Mouse (Mus musculus) neural tube, embryonic 14.5 days (tissue): ENCODE results near the gene Syn1. TPM values are rescaled to one million over a fixed set of nuclear protein-coding genes. Genes with fewer than 3 reads are reported as not detected.

Source experiments
- ATAC-seq: fragments of 200-750 bp; cut with Nextera tagmentation; 2 replicates; pipeline ENCODE4 v1.8.0; 2017; ENCODE audit warnings: low read depth, mild to moderate bottlenecking, moderate TSS enrichment, moderate library complexity
- H3K27ac ChIP-seq: fragments of 300-500 bp; sonication (generic); 2 replicates; pipeline ENCODE4 v1.5.1; 2014; ENCODE audit warnings: low read depth, mild to moderate bottlenecking, control low read depth, low read length, moderate library complexity, mixed read lengths
- H3K27me3 ChIP-seq: fragments of 300-500 bp; sonication (generic); 2 replicates; pipeline ENCODE4 v1.6.1; 2014; ENCODE audit warnings: low read length; ENCODE audit not compliant: control insufficient read depth, insufficient read depth
- H3K36me3 ChIP-seq: fragments of 300-500 bp; sonication (generic); 2 replicates; pipeline ENCODE4 v1.6.1; 2014; ENCODE audit warnings: low read length, mixed read lengths; ENCODE audit not compliant: control insufficient read depth, insufficient read depth
- H3K4me1 ChIP-seq: fragments of 300-500 bp; sonication (generic); 2 replicates; pipeline ENCODE4 v1.6.1; 2014; ENCODE audit warnings: low read length; ENCODE audit not compliant: control insufficient read depth, insufficient read depth
- H3K4me2 ChIP-seq: fragments of 300-500 bp; sonication (generic); 2 replicates; pipeline ENCODE4 v1.6.1; 2014; ENCODE audit warnings: mild to moderate bottlenecking, low read depth, low read length, control low read depth
- H3K4me3 ChIP-seq: fragments of 300-500 bp; sonication (generic); 2 replicates; pipeline ENCODE4 v1.5.1; 2014; ENCODE audit warnings: low read depth, low read length, control low read depth, mixed read lengths
- H3K9ac ChIP-seq: fragments of 300-500 bp; sonication (generic); replicated peaks from 2 replicates; pipeline ENCODE4 v1.6.1; 2014; ENCODE audit warnings: low read depth, mild to moderate bottlenecking, control low read depth, low read length, mixed read lengths
- H3K9me3 ChIP-seq: fragments of 300-500 bp; sonication (generic); 2 replicates; pipeline ENCODE4 v1.6.1; 2016; ENCODE audit warnings: low read length; ENCODE audit not compliant: control insufficient read depth
- WGBS: fragments of 180-500 bp; shearing (Covaris S2); extraction: QIAGEN DNeasy Blood & Tissue Kit; methylation state at CpG from one replicate; pipeline ENCODE4 v1.1.7; 2014; 5-methylcytosine and 5-hydroxymethylcytosine counted together
- polyA plus RNA-seq: library from polyadenylated mRNA; unstranded; fragments of >200 nt; fragmentation: Nextera tagmentation; extraction: Ambion mirVana; gene quantifications from 2 replicates; pipeline ENCODE4 v1.2.1, GENCODE M21; 2014

Syn1 gene
- polyA plus RNA-seq, 1 experiment from 2014 or later = 101 TPM

- no peak overlapping the region for H3K4me3 ChIP-seq
- H3K4me1 ChIP-seq = no peaks in the 10 kb centered on the region
- no peaks in the 10 kb centered on the region for H3K9me3 ChIP-seq
- H3K27ac ChIP-seq = no peak overlapping the region
- ATAC-seq = no peak
- 70% methylated on average over 1 of the region's 1 CpGs for WGBS
- H3K36me3 ChIP-seq = no peaks in the 10 kb centered on the region
- H3K9ac ChIP-seq = no peak overlapping the region
- H3K4me2 ChIP-seq = no peak overlapping the region
- no peaks in the 10 kb centered on the region for H3K27me3 ChIP-seq
These were observed 2.7 kb upstream of the Syn1 start for GRCm38 (mm10) chrX:20923506-20923905.

GRCm38 (mm10) chrX:20921366-20921765 is 562 bp upstream of the Syn1 start:
- peak; percentile 12; the same call in 1 of the 2 replicates for ATAC-seq
- H3K4me2 ChIP-seq = peak overlapping the region; percentile 44
- no peaks in the 10 kb centered on the region for H3K27me3 ChIP-seq
- no peaks in the 10 kb centered on the region for H3K36me3 ChIP-seq
- no peak overlapping the region for H3K9ac ChIP-seq
- no peaks in the 10 kb centered on the region for H3K4me1 ChIP-seq
- H3K4me3 ChIP-seq = peak overlapping the region; percentile 55; the same call in 1 of the 2 replicates
- peak overlapping the region; percentile 39; the same call in 1 of the 2 replicates for H3K27ac ChIP-seq
- WGBS = 44% methylated on average over 5 of the region's 5 CpGs
- H3K9me3 ChIP-seq = no peaks in the 10 kb centered on the region

- H3K4me1 ChIP-seq = no peaks in the 10 kb centered on the region
- H3K4me2 ChIP-seq = peak overlapping the region; percentile 53
- no peaks in the 10 kb centered on the region for H3K9me3 ChIP-seq
- H3K27me3 ChIP-seq = no peaks in the 10 kb centered on the region
- peak; percentile 62 for ATAC-seq
- WGBS = 18% methylated on average over 19 of the region's 49 CpGs
- peak overlapping the region; percentile 68 for H3K9ac ChIP-seq
- peak overlapping the region; percentile 55 for H3K4me3 ChIP-seq
- no peaks in the 10 kb centered on the region for H3K36me3 ChIP-seq
- peak overlapping the region; percentile 74; the same call in 1 of the 2 replicates for H3K27ac ChIP-seq
These were observed 458 bp downstream of the Syn1 start for GRCm38 (mm10) chrX:20920249-20920843.

GRCm38 (mm10) chrX:20915075-20915474 is 5.7 kb downstream of the Syn1 start:
- H3K27ac ChIP-seq = no peak overlapping the region
- no peak overlapping the region for H3K4me3 ChIP-seq
- no peaks in the 10 kb centered on the region for H3K4me1 ChIP-seq
- H3K9me3 ChIP-seq = no peaks in the 10 kb centered on the region
- H3K9ac ChIP-seq = no peak overlapping the region
- no peak for ATAC-seq
- no peaks in the 10 kb centered on the region for H3K27me3 ChIP-seq
- no peaks in the 10 kb centered on the region for H3K36me3 ChIP-seq
- H3K4me2 ChIP-seq = no peak overlapping the region

- ATAC-seq = no peak
- Histone ChIP-seq H3K27ac (no peak overlapping the region), H3K4me2 (no peak overlapping the region), H3K27me3 (no peaks in the 10 kb centered on the region), H3K36me3 (no peaks in the 10 kb centered on the region), H3K9me3 (no peaks in the 10 kb centered on the region), H3K4me1 (no peaks in the 10 kb centered on the region), H3K9ac (no peak overlapping the region), H3K4me3 (no peak overlapping the region)
- 85% methylated on average over 6 of the region's 6 CpGs for WGBS
These were observed 7.1 kb downstream of the Syn1 start for GRCm38 (mm10) chrX:20913726-20914125.

- 30% methylated on average over 3 of the region's 3 CpGs for WGBS
- Histone ChIP-seq H3K4me2 (no peak overlapping the region), H3K9me3 (no peaks in the 10 kb centered on the region), H3K4me3 (no peak overlapping the region), H3K27ac (no peak overlapping the region), H3K4me1 (no peaks in the 10 kb centered on the region), H3K36me3 (no peaks in the 10 kb centered on the region), H3K9ac (no peak overlapping the region), H3K27me3 (no peaks in the 10 kb centered on the region)
- ATAC-seq = no peak
These were observed 10.7 kb downstream of the Syn1 start for GRCm38 (mm10) chrX:20910074-20910473.

- no peaks in the 10 kb centered on the region for H3K27me3 ChIP-seq
- no peak overlapping the region for H3K4me3 ChIP-seq
- H3K36me3 ChIP-seq = no peaks in the 10 kb centered on the region
- H3K9ac ChIP-seq = no peak overlapping the region
- H3K9me3 ChIP-seq = no peaks in the 10 kb centered on the region
- WGBS = 32% methylated on average over 3 of the region's 3 CpGs
- no peak overlapping the region for H3K27ac ChIP-seq
- no peak for ATAC-seq
- H3K4me2 ChIP-seq = no peak overlapping the region
- no peaks in the 10 kb centered on the region for H3K4me1 ChIP-seq
These were observed 45.6 kb downstream of the Syn1 start for GRCm38 (mm10) chrX:20875241-20875640.

GRCm38 (mm10) chrX:20872928-20873500 is 47.8 kb downstream of the Syn1 start:
- Histone ChIP-seq H3K27me3 (no peaks in the 10 kb centered on the region), H3K27ac (no peak overlapping the region), H3K36me3 (no peaks in the 10 kb centered on the region), H3K9ac (no peak overlapping the region), H3K9me3 (no peaks in the 10 kb centered on the region), H3K4me2 (no peak overlapping the region), H3K4me3 (no peak overlapping the region), H3K4me1 (no peaks in the 10 kb centered on the region)
- ATAC-seq = no peak
- WGBS = 32% methylated on average over 11 of the region's 11 CpGs

GRCm38 (mm10) chrX:20869962-20870513 is 50.8 kb downstream of the Syn1 start, which contains the start of gene Timp1:
Gene Timp1, plus strand, starts transcription at chrX:20870166.
- Histone ChIP-seq H3K9ac (no peak within 1 kb of the TSS), H3K27me3 (no peaks in the 10 kb centered on the region), H3K4me1 (no peaks in the 10 kb centered on the region), H3K9me3 (no peaks in the 10 kb centered on the region), H3K4me3 (no peak within 1 kb of the TSS), H3K36me3 (no peaks in the 10 kb centered on the region), H3K27ac (no peak within 1 kb of the TSS), H3K4me2 (no peak within 1 kb of the TSS)
- 16% methylated on average over 18 of the region's 18 CpGs for WGBS
- 0 out of 2 replicates have a peak, but pooled peaks have one; percentile 15 for ATAC-seq
